Mouse (Mus musculus) small intestine, adult 2 months (tissue): ENCODE results near the gene Rilp.

Source experiments
- CTCF ChIP-seq: fragments of 200-500 bp; IDR thresholded peaks from 2 replicates; pipeline ENCODE4 v1.5.1; 2012; ENCODE audit warnings: low read depth, mild to moderate bottlenecking, control low read depth, inconsistent platforms, low read length, moderate library complexity, mixed read lengths; ENCODE audit not compliant: insufficient replicate concordance, insufficient read length; ENCODE audit errors: extremely low read depth
- POLR2A ChIP-seq: fragments of 200-500 bp; IDR thresholded peaks from 2 replicates; pipeline ENCODE4 v1.6.1; 2012; ENCODE audit warnings: low read depth, mild to moderate bottlenecking, control low read depth, inconsistent platforms, low read length, moderate library complexity

DNA sequence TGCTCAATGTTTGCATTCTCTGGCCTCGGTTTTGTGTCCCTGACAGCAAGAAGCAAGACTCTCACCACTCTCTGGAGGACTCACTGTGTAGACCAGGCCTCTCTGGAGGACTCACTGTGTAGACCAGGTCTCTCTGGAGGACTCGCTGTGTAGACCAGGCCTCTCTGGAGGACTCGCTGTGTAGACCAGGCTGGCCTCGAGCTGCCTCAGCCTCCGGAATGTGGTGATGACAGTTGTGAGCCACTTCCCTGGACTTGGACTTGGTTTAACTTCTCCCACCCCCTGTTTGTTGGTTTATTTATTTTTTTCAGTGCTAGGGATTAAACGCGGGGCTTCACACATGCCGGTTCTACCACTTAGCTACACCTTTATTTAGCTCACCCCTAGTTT lies 27.1 kb downstream of the Rilp start:
- no peak for TF ChIP-seq CTCF
- no peak for TF ChIP-seq POLR2A
